Mouse (Mus musculus): Measurements from ENCODE around the gene Asb14.

The Asb14 gene

DNA sequence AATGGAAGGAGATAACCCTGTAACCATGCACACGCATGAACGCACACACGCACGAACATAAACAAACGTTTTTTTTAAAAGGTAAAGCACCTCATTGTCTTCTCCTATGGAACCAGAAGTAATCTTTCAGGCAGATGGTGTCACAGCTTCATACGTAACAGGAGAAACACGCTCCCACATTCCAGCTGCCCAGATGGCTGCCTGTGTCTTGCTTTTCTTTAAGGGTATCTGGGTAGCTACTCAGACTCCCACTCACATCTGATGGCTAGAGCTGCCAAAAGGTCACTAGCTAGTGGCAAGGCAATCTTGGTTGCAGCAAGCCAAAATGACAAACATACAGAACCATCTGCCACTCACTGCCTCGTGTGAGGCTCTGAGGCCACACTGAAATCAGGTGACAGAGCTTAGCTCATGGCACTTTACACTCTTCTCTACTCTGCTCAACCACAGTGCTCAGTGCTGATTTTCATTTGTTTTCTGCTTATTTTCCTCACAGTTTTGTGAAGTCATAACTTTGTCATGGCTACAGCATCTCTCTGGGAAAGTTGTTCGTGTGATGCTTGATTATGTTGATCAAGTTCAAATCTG is 19.4 kb downstream of the Asb14 start:
- TF ChIP-seq GATA4 (IDR thresholded peaks at IDR 0.05; ENCODE audit: insufficient replicate concordance, low read length): no peak

DNA sequence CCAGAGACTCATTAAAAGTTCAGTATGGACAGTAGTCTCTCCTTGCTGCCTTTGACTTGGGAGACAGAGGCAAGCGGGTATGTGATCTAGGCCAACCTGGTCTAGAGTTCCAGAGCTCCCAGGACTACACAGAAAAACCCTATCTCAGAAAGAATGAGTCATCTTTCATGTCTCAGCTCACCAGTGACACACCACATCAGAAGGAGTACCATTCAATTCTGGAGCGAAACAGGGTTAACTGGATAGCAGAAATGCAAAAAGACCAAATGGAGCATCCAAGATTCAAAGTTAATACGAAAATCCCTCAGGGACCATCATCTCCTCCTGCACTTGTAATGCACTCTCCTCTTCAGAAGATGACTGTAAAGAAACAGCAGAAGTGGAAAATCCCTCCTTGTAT is 25.0 kb downstream of the Asb14 start:
- TF ChIP-seq GATA4 (IDR thresholded peaks at IDR 0.05; ENCODE audit: insufficient replicate concordance, low read length): no peak

DNA sequence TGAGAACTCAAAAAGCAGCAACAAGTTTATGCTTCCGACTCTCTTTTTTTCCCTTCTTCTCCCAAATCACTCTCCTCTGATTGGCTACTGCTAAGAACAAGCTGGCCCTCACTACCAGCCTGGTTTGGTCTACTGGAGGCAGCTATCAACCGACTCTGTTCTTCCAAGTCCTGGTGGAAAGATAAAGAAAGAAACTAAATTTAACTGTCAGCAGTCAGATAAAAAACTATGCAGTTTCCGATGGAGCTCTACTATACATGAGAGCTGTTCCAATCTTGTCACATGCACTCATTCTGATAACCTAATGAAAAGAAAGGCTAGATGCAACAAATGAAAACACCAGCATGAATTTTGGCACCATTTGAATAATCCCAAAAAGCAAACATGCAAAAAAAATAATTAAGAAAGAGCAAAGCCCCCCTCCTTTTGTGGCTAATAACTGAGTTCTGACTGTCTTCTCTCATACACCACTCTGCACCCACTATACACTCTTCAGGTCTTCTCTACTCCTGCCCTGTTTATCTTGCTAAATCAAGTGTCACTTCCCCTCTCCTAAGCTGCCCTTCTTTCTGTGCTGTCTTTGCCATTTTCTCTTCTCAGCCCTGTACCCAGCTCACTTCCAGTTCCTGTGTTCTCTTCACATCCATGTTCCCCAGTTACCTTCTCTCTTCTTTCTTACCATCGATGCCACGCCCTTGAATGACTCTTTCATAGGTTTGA is 29.5 kb downstream of the Asb14 start:
- TF ChIP-seq GATA4 (IDR thresholded peaks at IDR 0.05; ENCODE audit: insufficient replicate concordance, low read length): no peak

DNA sequence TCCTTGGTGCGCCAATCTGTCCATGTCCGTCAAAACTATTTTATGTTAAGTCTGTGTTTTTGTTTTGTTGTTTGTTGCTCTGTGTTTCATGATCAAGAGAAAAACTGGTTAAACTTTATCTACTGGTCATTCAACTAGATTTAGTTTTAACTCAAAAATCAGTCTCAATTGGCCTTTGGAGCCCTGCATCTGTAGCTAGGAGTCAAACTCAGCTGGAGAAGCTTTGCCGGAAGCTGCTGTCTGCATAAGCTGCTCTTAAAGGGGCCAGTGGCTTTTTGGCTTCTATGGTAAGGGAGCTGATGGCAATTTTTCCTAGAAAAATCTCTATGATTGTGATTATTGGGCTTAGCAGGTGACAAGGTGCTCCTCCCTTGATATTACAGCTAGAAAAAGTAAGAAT is 40.5 kb downstream of the Asb14 start:
- no peak for TF ChIP-seq GATA4 (IDR thresholded peaks at IDR 0.05; ENCODE audit: insufficient replicate concordance, low read length)

DNA sequence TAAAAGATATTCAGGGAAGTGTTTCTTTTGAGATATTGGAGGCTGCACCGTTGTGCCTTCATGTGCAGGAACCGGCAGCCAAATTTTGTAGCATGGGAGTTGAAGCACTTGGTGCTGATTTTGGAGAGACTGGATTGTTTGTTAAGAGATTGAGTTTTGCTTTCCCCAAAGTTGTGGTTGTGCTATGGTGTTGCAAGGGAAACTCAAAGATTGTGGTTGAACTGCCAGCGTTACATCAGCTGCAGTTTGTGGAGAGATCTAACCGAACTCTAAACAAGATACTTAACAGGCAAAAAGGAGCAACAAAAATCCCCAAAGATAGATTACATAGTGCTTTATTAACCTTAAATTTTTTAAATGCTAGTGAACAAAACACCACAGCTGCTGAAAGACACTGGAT is 41.2 kb downstream of the Asb14 start:
- no peak for TF ChIP-seq GATA4 (IDR thresholded peaks at IDR 0.05; ENCODE audit: insufficient replicate concordance, low read length)

DNA sequence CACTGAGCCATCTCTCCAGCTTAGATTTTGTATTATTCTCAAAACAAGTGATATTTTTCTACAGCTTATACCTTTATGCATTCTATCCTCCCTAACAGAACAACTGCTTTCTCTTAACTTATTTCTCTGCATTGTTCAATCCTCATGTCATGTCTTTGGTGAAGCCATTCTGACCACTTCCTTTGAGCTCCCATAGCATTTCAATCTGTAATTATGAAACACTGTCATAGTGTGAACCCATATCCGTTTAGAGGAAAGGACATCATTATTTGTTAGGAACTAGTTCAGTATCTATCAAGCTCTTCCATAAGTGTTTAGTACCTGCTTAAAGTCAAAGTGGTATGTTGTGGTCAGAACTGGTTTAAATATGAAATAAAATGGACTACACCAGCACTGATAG is 66.2 kb downstream of the Asb14 start:
- TF ChIP-seq GATA4 (IDR thresholded peaks at IDR 0.05; ENCODE audit: insufficient replicate concordance, low read length): no peak
